Mouse (Mus musculus): ENCODE measurements around the gene Gnat2. TPM values are rescaled to one million over a fixed set of nuclear protein-coding genes. Genes with fewer than 3 reads are reported as not detected.

Gnat2 gene
- not detected for total RNA-seq (2021)

DNA sequence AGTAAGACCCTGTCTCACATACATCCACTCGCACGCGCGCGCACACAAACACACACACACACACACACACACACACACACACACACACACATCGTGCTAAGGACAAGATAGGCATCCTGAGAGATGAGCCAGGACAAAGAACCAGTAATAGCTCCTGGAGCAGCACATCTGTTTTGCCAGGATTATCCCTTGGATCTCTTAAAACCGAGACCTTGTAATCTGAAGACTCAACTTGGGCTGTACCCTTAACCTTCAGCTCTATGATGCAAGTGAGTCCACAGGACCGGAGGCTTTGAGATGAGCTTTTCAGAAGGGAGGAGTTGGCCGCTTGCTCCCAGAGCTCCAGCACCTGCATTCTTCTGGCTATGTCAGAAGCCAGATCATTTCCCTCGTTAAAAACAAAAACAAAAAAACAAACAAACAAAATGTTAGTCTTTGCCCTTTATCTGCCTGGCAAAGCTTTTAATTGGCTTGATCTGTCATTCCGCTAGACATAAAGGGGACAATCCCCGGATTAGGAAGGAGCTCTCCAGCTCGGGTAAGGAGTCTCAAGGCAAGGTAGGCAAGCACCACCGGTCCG is at the start of gene Gnat2:
Gnat2 (plus strand) TSS at position 254 of the 580 bp plus-strand sequence.
- intact Hi-C loops (cut with DNase I): no loop called here
- DNase-seq (ENCODE audit: low spot score in 2 of 2): no peak

DNA sequence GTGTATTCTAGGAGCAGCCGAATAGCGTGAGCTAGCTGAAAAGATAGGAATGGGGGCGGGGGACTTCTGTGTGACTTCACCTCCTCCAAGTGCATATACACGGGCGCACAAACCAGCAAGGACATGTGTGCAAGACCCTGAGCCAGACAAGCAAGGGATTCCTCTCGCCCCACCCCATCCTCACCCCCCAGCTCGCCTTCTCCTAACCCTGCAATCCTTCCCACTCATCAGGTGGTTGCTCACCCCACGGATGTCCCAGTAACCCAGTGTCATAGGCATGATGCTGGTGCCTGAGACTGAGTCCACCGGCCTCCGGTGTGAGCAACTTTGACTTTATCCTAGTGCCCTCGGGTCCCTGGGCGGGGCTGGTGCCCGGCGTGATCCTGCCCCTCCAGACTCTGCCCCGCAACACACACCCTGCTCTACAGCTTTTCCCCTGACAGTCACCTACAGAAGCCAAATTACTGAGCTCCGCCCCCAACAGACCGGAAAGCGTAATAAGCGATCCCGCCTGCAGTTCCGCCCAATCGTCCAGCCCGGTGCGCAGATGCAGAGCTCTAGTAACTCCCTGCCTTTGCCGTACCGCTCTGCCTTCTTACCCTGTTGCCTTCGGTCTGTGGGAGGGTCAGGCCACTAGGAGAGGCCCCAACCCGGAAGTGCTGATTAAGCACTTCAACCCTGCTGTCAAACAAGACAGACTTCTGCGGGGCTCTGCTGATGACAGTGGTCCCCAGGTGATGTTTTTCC is 48.0 kb upstream of the Gnat2 start, which contains the start of gene Gstm4:
Gstm4 (minus strand) TSS at position 501 of the 747 bp plus-strand sequence.
- intact Hi-C loops (cut with DNase I): no loop called here
- peak; percentile 85 to 92 for DNase-seq (ENCODE audit: low spot score in 2 of 2)

DNA sequence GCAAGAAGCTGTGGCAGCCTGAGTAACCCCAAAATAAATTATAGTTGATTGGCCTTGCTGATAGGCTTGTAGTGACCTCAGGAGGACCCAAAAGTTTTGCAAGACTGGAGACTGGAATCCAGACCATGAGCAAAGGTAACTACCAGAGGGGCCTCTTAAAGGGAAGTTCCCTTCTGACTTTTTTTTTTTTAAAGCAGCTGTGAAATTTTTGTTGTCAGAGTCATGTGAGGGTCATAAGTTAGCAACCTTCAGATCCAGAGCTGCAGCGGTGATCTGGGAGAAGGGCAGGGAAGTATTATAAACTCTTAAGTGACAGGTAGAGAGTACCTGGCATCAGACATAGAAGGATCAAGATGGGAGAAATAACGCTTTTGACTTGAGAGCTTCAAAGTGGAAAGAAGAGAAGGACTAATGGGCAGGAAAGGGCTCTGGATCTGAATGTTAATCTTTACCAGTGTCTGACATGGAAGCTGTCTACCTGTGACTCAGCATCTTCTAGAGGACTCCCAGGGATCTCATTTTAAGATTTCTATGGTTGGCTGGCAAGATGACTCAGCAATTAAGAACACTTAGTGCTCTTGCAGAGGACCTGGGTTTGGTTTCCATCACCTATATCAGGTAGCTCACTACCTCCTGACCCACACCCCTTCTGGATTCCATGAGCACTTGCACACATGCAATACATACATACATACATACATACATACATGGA is 45.5 kb upstream of the Gnat2 start:
- DNase-seq (ENCODE audit: low spot score in 2 of 2): no peak
- intact Hi-C loops (cut with DNase I): no loop called here

DNA sequence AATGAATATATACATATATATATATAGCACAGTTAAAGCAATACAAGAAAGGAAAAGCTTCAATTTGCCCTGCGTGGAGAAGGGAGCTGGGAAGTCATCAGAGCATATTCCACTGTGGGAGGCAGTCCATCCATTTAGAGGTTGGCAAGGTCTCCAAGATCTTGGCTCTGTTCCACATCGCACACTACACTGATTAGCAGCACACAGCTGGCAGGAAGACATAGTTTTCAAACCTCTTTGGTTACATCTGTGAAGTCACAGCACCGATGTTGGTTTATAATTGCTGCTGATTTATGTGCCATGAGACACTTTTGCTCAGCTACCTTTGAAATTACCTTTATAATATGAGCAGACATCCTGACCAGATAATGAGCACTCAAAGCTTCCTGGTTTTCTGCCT is 44.3 kb upstream of the Gnat2 start:
- DNase-seq (ENCODE audit: low spot score in 2 of 2): no peak
- intact Hi-C loops (cut with DNase I): no loop called here

DNA sequence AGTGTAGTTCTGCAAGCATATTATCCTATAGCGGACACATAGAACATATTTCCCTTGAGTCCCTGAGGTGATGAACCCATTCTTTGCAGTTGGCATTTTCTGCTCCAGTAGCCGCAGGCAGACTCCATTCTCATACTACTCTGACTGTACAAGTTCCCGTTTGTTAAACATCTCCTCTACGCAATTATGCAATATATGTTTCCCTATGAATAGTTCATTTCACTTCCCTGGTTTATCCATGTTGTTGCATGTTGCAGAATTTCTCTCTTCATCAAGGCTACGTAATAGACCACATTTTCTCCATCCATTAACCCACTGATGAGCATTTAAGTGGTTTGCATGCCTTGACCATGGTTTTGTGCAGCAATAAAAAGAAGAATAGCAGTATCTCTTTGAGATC is 42.1 kb upstream of the Gnat2 start:
- intact Hi-C loops (cut with DNase I): no loop called here

DNA sequence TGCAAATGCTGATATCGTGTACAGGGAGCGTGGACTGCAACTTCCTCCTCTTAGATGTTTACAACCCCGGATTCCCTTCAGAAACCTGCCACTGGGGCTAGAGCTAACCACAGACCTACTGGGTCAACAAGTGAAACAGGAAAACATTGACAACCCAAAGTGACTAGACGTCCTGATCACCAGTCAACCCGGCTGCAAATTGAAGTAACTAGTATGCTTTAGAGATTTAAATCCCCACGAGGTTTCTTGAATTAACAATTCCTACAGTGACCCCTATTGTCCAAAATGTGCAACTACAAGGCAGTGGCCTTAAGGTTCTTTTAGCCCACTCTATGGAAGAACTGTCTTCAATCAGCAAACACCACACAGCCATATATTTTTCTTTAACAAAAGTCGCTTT is 31.2 kb upstream of the Gnat2 start:
- DNase-seq (ENCODE audit: low spot score in 2 of 2): peak; percentile 49 to 70
- intact Hi-C loops (cut with DNase I): loop anchor here (1.0 to 5.0 kb wide), 4 partner anchors 114 to 364 kb away; partner anchors contain the start of gene Ahcyl1

More for the DNA sequence above, 42.1 kb upstream of the Gnat2 start:
- no peak for DNase-seq (ENCODE audit: low spot score in 2 of 2)

DNA sequence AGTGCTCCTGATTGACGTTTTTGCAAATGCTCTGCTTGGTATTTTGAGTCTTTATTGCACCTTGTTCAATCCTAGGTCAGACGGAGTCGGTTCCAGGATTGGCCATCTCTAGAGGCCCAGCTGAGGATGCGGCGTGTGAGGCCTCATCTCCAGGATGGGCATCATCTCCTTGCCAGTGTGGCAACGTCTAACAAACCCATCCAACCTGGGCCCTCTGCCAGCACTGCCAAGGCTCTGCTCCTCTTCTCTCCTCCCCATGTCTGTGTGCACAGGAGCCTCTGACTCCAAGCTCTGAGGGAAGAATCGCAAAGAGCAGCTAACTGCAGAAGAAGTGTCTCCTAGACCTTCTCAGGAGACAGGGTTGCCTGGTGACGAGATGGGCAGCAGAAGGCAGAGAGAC is 29.9 kb upstream of the Gnat2 start:
- intact Hi-C loops (cut with DNase I): loop anchor here (5.0 kb wide), 3 partner anchors 115 to 365 kb away; partner anchors contain the start of gene Ahcyl1
- DNase-seq (ENCODE audit: low spot score in 2 of 2): no peak

DNA sequence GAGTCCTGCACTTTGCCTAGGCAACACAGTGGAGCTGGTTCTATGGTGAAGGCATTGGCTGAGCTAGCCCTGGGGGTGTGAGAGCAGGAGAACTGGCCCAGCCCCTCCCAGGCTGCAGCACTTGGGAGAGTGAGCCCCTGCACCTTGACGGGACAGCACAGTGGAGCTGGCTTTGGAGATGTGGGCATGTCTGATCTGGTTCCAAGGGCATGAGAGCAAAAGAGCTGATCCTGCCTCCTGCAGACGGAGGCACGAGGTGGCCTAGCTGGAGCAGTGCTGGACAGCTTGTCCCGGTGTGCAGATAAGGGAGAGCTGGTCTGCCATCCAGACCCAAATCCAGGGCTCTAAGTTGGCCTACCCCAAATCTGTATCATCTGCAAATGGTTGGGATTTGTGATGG is 27.9 kb upstream of the Gnat2 start:
- intact Hi-C loops (cut with DNase I): loop anchor here (5.0 kb wide), 3 partner anchors 117 to 367 kb away; partner anchors contain the start of gene Ahcyl1
- DNase-seq (ENCODE audit: low spot score in 2 of 2): no peak

DNA sequence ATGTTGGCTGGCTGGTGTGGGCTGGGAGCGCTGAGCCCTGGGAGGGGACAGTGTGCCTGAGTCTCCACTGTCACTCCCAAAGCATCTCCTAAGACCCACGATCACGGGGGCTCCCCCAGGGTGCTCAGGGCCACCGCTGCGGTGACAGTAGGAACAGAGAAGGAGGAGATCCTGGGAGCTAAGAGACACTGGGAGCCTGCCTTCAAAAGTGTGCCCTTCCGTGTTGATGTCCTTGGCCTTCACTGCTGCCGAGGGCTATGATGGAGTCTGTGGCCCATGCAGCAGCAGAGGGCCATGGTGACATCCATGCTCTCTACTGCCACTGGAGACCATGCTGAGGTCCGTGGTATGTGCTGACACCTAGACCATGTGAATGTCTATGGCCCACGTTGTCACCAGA is 27.0 kb upstream of the Gnat2 start:
- no peak for DNase-seq (ENCODE audit: low spot score in 2 of 2)
- intact Hi-C loops (cut with DNase I): no loop called here

DNA sequence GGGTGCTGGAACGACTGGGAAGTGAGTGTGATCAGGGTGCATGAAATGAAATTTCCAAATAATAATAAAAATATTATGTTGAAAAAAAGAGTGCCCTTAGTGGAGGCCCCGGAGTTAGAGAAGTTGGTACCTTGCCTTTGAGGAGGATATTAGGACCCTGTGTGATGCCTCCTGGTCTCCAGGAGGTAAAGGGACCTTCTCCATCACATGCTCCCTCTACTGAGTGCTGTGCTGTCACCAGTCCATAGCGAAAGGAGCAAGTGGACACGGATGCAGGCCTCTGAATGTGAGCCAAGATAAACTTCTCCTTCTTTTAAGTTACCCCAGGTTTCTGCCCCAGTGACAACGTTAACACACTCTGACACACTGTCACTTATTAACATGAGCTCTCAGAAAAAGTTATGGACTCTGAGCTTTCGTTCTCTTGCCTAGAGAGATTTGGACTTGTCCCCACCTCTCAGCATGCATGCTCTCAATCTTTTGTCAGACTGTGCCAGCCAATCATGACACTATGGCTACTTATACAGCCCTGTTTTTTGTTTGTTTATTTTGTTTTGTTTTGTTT is 25.1 kb upstream of the Gnat2 start:
- intact Hi-C loops (cut with DNase I): no loop called here
- DNase-seq (ENCODE audit: low spot score in 2 of 2): no peak

DNA sequence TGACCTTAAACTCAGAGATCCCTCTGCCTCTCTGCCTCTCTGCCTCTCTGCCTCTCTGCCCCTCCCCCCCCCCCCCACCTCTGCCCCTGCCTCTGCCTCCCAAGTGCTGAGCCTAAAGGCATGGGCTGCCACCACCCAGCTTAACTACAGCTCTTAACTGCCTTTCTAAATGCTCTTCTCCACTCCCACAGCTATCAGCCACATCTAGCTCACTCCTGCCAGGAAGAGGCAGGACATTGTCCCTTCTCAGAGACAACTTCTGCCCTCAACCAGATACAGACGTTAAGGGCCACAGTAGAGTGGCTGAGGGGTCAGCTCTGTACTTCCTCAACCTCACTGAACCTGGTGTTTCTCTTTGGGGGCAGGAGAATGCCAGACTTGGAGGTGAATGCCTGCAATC is 23.8 kb upstream of the Gnat2 start:
- intact Hi-C loops (cut with DNase I): no loop called here

DNA sequence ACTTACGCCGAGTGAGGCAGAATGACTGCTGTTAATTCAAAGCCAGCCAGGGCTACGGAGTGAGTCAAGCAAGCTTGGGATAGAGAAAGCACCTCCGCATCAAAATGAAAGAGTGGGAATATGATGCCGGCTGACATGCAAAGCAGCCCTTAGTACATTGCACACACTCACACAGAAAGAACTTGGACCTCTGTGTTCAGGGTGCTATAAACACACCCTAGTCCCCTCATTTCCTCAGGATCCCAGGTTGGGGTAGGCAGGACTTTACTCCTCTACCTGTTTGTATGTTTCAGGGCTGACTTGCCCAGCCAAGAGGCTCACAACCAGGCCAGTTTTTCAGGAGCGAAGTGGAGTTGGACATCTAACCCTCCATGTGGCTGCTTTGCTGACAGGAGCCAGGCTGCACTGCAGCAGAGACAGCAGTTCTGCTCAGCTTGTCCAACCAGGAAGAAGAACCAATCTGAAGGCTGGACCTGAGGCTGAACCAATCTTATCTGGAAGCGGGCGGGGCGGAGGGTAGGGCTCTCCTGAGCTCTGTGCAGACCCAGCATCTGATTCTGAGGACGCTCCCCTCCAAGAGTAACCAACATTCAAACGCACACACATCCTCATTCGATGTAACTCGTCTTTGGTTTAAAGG is 23.2 kb upstream of the Gnat2 start:
- intact Hi-C loops (cut with DNase I): no loop called here
- DNase-seq (ENCODE audit: low spot score in 2 of 2): no peak

More for the DNA sequence above, 23.8 kb upstream of the Gnat2 start:
- DNase-seq (ENCODE audit: low spot score in 2 of 2): no peak

DNA sequence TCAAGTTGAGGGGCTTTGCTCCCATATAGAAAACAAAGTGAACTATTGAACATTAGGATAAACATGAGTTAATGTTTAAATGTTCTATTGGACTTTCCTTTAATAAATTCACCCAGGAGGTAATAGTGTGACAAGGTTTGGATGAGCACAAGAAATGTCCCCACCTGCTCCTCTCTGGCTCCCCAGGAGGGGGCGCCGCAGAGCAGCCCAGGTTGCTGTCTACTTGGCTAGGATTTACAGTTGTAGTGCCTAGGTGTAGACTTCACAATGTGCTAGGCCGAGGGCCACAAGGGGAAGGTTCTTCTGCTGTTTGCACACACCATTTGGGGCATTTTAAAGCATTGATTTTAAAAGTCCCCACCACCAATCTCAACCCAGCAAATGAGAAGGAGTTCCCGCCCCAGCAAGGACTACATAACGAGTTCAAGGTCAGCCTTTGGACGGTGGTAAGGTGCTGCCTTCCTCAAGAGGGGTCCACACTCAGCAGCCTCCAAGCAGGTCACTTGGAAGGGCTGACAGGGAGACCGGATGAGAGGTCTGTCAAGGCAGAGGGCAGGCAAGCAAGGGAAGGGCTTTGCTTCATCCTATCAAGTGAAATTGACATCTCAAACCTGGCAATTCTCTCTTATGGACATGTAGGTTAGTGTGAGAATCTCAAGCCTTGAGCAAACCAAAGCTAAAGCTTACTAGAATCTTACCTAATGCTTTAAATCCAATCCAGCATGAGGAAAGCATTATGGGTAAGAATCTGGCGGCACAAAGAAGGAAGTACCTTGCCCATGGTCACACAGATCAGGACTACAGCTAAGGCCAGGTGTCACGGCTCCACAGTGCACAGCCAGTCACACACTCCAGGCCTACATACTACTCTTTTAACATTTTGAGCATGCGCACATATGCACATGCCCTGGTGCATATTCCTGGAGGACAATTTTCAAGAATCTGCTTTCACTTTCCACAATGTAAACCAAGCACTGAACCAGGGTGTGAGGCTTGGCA is 22.0 kb upstream of the Gnat2 start:
- intact Hi-C loops (cut with DNase I): loop anchor here (1.0 kb wide), 1 partner anchor 77 kb away; no protein-coding TSS in a partner anchor
- DNase-seq (ENCODE audit: low spot score in 2 of 2): peak; percentile 54 to 60

DNA sequence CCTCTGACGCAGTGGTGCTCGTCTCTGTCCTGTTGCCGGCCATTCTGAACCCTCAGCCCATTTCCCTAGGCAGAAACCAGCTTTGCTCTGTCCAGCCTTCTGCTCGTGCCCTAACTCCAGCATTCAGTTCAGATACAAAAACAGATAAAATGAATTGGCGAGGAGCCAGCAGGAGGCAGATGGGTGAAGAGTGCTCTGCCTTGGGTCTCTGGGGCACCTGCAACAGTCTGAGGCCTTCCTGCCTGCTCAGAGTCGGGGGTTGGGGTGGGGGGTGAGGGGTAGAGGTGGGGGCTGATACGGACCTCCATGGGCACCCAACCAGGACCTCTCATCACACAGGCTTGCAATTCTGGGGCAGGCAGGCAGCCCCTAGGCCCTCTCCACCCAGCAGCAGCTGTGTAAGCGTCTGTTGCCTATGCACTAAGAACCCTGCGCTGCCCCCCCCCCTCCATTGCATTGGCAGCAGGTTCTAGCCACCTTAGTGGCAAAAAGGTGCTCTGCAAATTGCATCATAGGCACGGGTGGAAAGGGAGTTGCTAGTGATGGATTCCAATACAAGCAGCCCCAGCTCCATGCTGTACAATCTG is 19.5 kb upstream of the Gnat2 start:
- DNase-seq (ENCODE audit: low spot score in 2 of 2): no peak
- intact Hi-C loops (cut with DNase I): no loop called here

DNA sequence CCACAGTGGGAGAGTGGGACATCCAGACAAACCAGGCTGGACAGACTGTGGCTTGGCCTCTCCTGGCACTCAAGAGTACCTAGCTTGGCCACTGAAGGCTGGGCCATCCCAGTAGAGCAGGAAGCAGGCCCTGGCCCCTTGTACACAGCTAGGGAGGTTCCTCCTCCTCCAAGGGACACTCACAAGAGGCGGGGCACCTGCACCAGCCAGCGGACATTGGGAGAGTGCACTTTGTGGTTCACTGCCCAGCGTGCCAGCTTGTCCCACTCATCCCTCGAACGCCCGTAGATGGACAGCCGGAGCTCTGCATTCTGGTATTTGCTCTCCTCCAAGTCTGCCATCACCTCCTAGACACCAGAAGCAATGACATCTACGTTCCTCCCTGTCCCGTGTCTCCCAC is 15.8 kb upstream of the Gnat2 start:
- DNase-seq (ENCODE audit: low spot score in 2 of 2): no peak
- intact Hi-C loops (cut with DNase I): no loop called here

DNA sequence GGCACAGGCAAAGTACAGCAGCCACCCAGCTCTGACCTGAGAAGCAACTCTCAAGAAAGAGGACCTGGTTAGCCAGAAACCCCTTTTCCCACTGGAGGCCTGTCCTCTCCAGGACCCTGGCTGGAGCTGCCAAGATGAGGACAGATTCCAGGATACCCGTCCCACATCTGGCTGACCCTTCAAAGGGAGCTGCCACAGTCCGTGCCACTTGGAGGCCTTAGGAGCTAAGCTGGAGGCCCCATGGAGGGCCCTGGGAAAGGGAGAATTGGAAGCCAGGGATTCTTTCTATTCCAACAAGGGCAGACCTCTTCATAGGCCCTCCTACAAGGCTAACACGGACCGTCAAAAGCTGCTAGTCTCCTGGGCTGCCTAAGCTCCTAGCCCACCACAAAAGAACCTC is 10.9 kb upstream of the Gnat2 start:
- intact Hi-C loops (cut with DNase I): no loop called here
- no peak for DNase-seq (ENCODE audit: low spot score in 2 of 2)

DNA sequence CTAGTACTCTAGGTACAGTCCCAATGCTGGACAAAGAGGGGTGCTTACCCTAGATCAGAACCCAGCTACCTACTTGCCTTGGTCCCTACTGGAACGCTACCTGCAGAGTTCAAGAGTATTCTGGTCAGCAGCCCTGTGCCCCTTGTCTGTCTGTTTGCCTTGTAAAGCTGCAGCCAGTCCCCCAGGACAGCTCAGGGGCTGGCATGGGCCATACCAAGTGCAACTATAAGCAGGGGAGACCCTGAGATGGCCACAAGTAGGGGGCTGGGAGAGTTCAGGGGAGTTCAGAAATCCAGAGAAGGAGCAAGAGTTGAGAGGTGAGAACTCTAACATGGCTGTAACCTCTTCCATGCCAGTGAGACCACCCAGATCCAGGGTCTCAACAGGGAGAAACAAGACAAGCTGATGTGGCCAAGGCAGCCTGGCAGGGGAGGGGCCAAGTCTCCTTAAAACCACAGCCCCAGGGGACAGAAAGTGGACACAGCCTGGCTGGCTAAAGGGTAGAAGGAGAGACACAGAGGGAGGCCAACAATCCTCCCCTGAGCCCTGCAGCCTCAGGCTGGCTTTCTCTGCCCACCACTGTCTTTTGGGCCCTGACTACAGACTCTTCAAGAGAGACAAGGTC is 10.2 kb upstream of the Gnat2 start:
- intact Hi-C loops (cut with DNase I): no loop called here
- no peak for DNase-seq (ENCODE audit: low spot score in 2 of 2)

DNA sequence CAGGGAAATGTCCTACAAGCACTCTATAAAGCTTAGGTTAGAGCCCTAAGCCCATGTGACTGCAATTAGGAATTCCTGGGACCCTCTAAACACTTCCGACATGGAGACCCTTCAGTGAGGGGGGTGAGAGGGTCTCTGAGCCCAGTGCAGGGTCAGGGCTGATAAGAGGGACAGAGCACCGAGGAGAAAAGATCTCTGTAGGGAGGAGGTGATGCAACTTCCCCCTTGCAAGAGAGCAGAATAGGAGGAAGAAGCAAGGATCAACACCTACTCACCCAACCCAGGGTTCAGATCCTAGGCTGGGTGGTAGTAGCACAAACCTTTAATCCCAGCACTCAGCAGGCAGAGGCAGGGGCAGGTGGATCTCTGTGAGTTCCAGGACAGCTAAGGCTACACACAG is 9.4 kb upstream of the Gnat2 start:
- intact Hi-C loops (cut with DNase I): no loop called here
- no peak for DNase-seq (ENCODE audit: low spot score in 2 of 2)
